Mouse (Mus musculus): Measurements from ENCODE around the gene Sec14l2. TPM values are rescaled to one million over a fixed set of nuclear protein-coding genes. Genes with fewer than 3 reads are reported as not detected.
"Not testable (repeated sequence)": the region's sequence is repeated elsewhere in the genome, so short reads cannot be mapped to it uniquely, and the experiment has no call there.

The Sec14l2 gene
- polyA plus RNA-seq, 1 experiment = 0.67 TPM

- no peak for TF ChIP-seq TAL1 (IDR thresholded peaks at IDR 0.05; ENCODE audit: low read length)
- no peak for TF ChIP-seq GATA1 (IDR thresholded peaks at IDR 0.05; ENCODE audit: low read length)
- Histone ChIP-seq H3K4me3 (replicated peaks) (no peak overlapping the region), H3K4me1 (ENCODE audit: control insufficient read depth) (peaks cover 21% of the 10 kb centered on the region), H3K9me3 (ENCODE audit: control insufficient read depth, low read length) (no peaks in the 10 kb centered on the region), H3K27me3 (ENCODE audit: control insufficient read depth) (peaks cover 7% of the 10 kb centered on the region), H3K36me3 (ENCODE audit: control insufficient read depth) (peaks cover 30% of the 10 kb centered on the region)
Measured at GRCm38 (mm10) chr11:4112033-4112432, 11.2 kb downstream of the Sec14l2 start.

GRCm38 (mm10) chr11:4108691-4109090, 14.5 kb downstream of the Sec14l2 start:
- TF ChIP-seq GATA1 (IDR thresholded peaks at IDR 0.05; ENCODE audit: low read length) (no peak), TAL1 (IDR thresholded peaks at IDR 0.05; ENCODE audit: low read length) (no peak)
- Histone ChIP-seq H3K36me3 (ENCODE audit: control insufficient read depth) (peaks cover 28% of the 10 kb centered on the region), H3K27me3 (ENCODE audit: control insufficient read depth) (no peaks in the 10 kb centered on the region), H3K9me3 (ENCODE audit: control insufficient read depth, low read length) (no peaks in the 10 kb centered on the region), H3K4me3 (replicated peaks) (no peak overlapping the region), H3K4me1 (ENCODE audit: control insufficient read depth) (peaks cover 2% of the 10 kb centered on the region; the same call in 1 of the 2 replicates)

- not testable (repeated sequence) for H3K4me3 ChIP-seq (replicated peaks); H3K4me1 ChIP-seq (ENCODE audit: control insufficient read depth); H3K27me3 ChIP-seq (ENCODE audit: control insufficient read depth); H3K9me3 ChIP-seq (ENCODE audit: control insufficient read depth, low read length)
- H3K36me3 ChIP-seq (ENCODE audit: control insufficient read depth) = peaks cover 34% of the 10 kb centered on the region
Measured at GRCm38 (mm10) chr11:4107901-4108300, 15.3 kb downstream of the Sec14l2 start.

- Histone ChIP-seq H3K27me3 (ENCODE audit: control insufficient read depth) (no peaks in the 10 kb centered on the region; the same call in 1 of the 2 replicates), H3K4me1 (ENCODE audit: control insufficient read depth) (no peaks in the 10 kb centered on the region), H3K36me3 (ENCODE audit: control insufficient read depth) (peaks cover 32% of the 10 kb centered on the region), H3K4me3 (replicated peaks) (no peak overlapping the region), H3K9me3 (ENCODE audit: control insufficient read depth, low read length) (no peaks in the 10 kb centered on the region)
- TF ChIP-seq GATA1 (IDR thresholded peaks at IDR 0.05; ENCODE audit: low read length) = no peak
- no peak for TF ChIP-seq TAL1 (IDR thresholded peaks at IDR 0.05; ENCODE audit: low read length)
Measured at GRCm38 (mm10) chr11:4105444-4105843, 17.8 kb downstream of the Sec14l2 start.

- Histone ChIP-seq H3K4me1 (ENCODE audit: control insufficient read depth) (no peaks in the 10 kb centered on the region), H3K9me3 (ENCODE audit: control insufficient read depth, low read length) (no peaks in the 10 kb centered on the region), H3K4me3 (replicated peaks) (no peak overlapping the region), H3K27me3 (ENCODE audit: control insufficient read depth) (no peaks in the 10 kb centered on the region; the same call in 1 of the 2 replicates), H3K36me3 (ENCODE audit: control insufficient read depth) (peaks cover 30% of the 10 kb centered on the region)
- TF ChIP-seq GATA1 (IDR thresholded peaks at IDR 0.05; ENCODE audit: low read length) = no peak
- TF ChIP-seq TAL1 (IDR thresholded peaks at IDR 0.05; ENCODE audit: low read length) = no peak
Measured at GRCm38 (mm10) chr11:4104989-4105388, 18.2 kb downstream of the Sec14l2 start.

GRCm38 (mm10) chr11:4103522-4103921, 19.7 kb downstream of the Sec14l2 start:
- no peaks in the 10 kb centered on the region; the same call in 1 of the 2 replicates for H3K27me3 ChIP-seq (ENCODE audit: control insufficient read depth)
- no peaks in the 10 kb centered on the region for H3K4me1 ChIP-seq (ENCODE audit: control insufficient read depth)
- no peak overlapping the region for H3K4me3 ChIP-seq (replicated peaks)
- TF ChIP-seq TAL1 (IDR thresholded peaks at IDR 0.05; ENCODE audit: low read length) (no peak), GATA1 (IDR thresholded peaks at IDR 0.05; ENCODE audit: low read length) (no peak)
- no peaks in the 10 kb centered on the region for H3K9me3 ChIP-seq (ENCODE audit: control insufficient read depth, low read length)
- H3K36me3 ChIP-seq (ENCODE audit: control insufficient read depth) = peaks cover 31% of the 10 kb centered on the region

GRCm38 (mm10) chr11:4101851-4102250, 21.4 kb downstream of the Sec14l2 start:
- H3K27me3 ChIP-seq (ENCODE audit: control insufficient read depth) = no peaks in the 10 kb centered on the region; the same call in 1 of the 2 replicates
- H3K4me1 ChIP-seq (ENCODE audit: control insufficient read depth) = peaks cover 14% of the 10 kb centered on the region
- peaks cover 28% of the 10 kb centered on the region for H3K36me3 ChIP-seq (ENCODE audit: control insufficient read depth)
- no peak for TF ChIP-seq GATA1 (IDR thresholded peaks at IDR 0.05; ENCODE audit: low read length)
- TF ChIP-seq TAL1 (IDR thresholded peaks at IDR 0.05; ENCODE audit: low read length) = no peak
- no peak overlapping the region for H3K4me3 ChIP-seq (replicated peaks)
- no peaks in the 10 kb centered on the region for H3K9me3 ChIP-seq (ENCODE audit: control insufficient read depth, low read length)

GRCm38 (mm10) chr11:4099447-4099846, 23.8 kb downstream of the Sec14l2 start:
- Histone ChIP-seq H3K4me3 (replicated peaks) (no peak overlapping the region), H3K36me3 (ENCODE audit: control insufficient read depth) (peaks cover 27% of the 10 kb centered on the region), H3K4me1 (ENCODE audit: control insufficient read depth) (peaks cover 36% of the 10 kb centered on the region), H3K27me3 (ENCODE audit: control insufficient read depth) (no peaks in the 10 kb centered on the region; the same call in 1 of the 2 replicates), H3K9me3 (ENCODE audit: control insufficient read depth, low read length) (no peaks in the 10 kb centered on the region)
- TF ChIP-seq GATA1 (IDR thresholded peaks at IDR 0.05; ENCODE audit: low read length) (no peak), TAL1 (IDR thresholded peaks at IDR 0.05; ENCODE audit: low read length) (no peak)

GRCm38 (mm10) chr11:4098816-4099215, 24.4 kb downstream of the Sec14l2 start:
- H3K4me3 ChIP-seq (replicated peaks) = no peak overlapping the region
- peaks cover 31% of the 10 kb centered on the region for H3K36me3 ChIP-seq (ENCODE audit: control insufficient read depth)
- TF ChIP-seq TAL1 (IDR thresholded peaks at IDR 0.05; ENCODE audit: low read length) (no peak), GATA1 (IDR thresholded peaks at IDR 0.05; ENCODE audit: low read length) (no peak)
- peaks cover 42% of the 10 kb centered on the region for H3K4me1 ChIP-seq (ENCODE audit: control insufficient read depth)
- no peaks in the 10 kb centered on the region; the same call in 1 of the 2 replicates for H3K27me3 ChIP-seq (ENCODE audit: control insufficient read depth)
- H3K9me3 ChIP-seq (ENCODE audit: control insufficient read depth, low read length) = no peaks in the 10 kb centered on the region

GRCm38 (mm10) chr11:4098120-4098519, 25.1 kb downstream of the Sec14l2 start:
- peaks cover 33% of the 10 kb centered on the region for H3K36me3 ChIP-seq (ENCODE audit: control insufficient read depth)

More at GRCm38 (mm10) chr11:4098120-4098519, 25.1 kb downstream of the Sec14l2 start:
- TF ChIP-seq TAL1 (IDR thresholded peaks at IDR 0.05; ENCODE audit: low read length) = no peak
- TF ChIP-seq GATA1 (IDR thresholded peaks at IDR 0.05; ENCODE audit: low read length) = no peak
- Histone ChIP-seq H3K4me1 (ENCODE audit: control insufficient read depth) (peaks cover 49% of the 10 kb centered on the region), H3K27me3 (ENCODE audit: control insufficient read depth) (no peaks in the 10 kb centered on the region; the same call in 1 of the 2 replicates), H3K9me3 (ENCODE audit: control insufficient read depth, low read length) (no peaks in the 10 kb centered on the region), H3K4me3 (replicated peaks) (no peak overlapping the region)
